Mouse (Mus musculus): Measurements from ENCODE around the gene Ldb2. TPM values are rescaled to one million over a fixed set of nuclear protein-coding genes. Genes with fewer than 3 reads are reported as not detected.
A peak's percentile ranks its signal among the peaks of the same experiment; 100 is the strongest.

The Ldb2 gene
- polyA plus RNA-seq, 1 experiment from 2014 or later = 15.9 TPM

DNA sequence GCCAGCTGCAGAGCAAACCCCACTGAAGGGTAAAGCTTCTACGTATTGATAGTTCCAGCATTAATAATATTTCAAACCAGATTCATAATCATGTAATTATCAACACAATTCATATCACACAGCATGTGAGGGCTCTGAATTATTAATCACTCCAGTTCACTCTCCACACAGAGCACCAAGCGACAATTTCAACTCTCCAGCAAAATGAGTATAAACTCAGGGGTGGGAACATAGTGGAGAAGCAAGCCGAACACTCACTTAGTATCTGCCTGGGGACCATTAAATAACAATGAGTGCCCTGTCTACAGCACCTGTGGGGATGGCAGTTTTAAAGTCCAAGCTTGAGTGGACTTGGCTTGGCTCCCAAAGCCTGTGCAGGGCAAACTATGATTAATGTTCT is 302.6 kb downstream of the Ldb2 start:
- H3K27me3 ChIP-seq = no peaks in the 10 kb centered on the region
- H3K9ac ChIP-seq = no peak overlapping the region
- WGBS = 82% methylated on average over 3 of the region's 3 CpGs
- H3K4me2 ChIP-seq = no peak overlapping the region
- no peaks in the 10 kb centered on the region for H3K36me3 ChIP-seq (replicated peaks)
- H3K4me1 ChIP-seq = no peaks in the 10 kb centered on the region
- H3K27ac ChIP-seq = no peak overlapping the region
- no peak overlapping the region for H3K4me3 ChIP-seq (replicated peaks)
- ATAC-seq (ENCODE audit: low FRiP score) = no peak
- no peaks in the 10 kb centered on the region for H3K9me3 ChIP-seq

DNA sequence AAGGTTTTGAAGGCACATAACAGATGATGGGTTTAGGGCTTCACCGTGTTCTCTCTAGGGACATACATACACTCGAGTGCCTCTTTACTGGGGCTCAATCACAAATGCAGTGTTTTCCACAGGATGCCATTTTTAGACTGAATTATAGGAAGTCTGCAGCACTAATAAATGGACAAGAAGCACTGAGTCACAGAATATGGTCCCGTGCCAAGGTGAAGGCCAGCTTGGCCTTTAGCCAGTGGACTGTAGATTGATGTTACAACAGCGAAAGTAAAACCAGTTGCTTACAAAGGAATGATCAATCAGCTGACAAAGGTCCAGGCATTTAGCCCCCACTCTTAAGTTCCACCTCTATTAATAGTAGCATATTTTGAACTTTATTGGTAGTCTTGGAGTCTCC is 304.4 kb downstream of the Ldb2 start:
- Histone ChIP-seq H3K27ac (no peak overlapping the region), H3K9me3 (no peaks in the 10 kb centered on the region), H3K9ac (no peak overlapping the region), H3K4me3 (replicated peaks) (no peak overlapping the region), H3K36me3 (replicated peaks) (no peaks in the 10 kb centered on the region), H3K4me2 (no peak overlapping the region), H3K4me1 (no peaks in the 10 kb centered on the region), H3K27me3 (no peaks in the 10 kb centered on the region)
- no peak for ATAC-seq (ENCODE audit: low FRiP score)
- WGBS = 92% methylated on average over 4 of the region's 4 CpGs

- Histone ChIP-seq H3K27ac (no peak overlapping the region), H3K36me3 (replicated peaks) (no peaks in the 10 kb centered on the region), H3K9ac (no peak overlapping the region), H3K27me3 (no peaks in the 10 kb centered on the region), H3K4me2 (no peak overlapping the region), H3K4me3 (replicated peaks) (no peak overlapping the region), H3K9me3 (no peaks in the 10 kb centered on the region), H3K4me1 (no peaks in the 10 kb centered on the region)
- WGBS = 78% methylated on average over 9 of the region's 9 CpGs
- ATAC-seq (ENCODE audit: low FRiP score) = no peak
Measured at GRCm38 (mm10) chr5:44494133-44494532, 305.3 kb downstream of the Ldb2 start.

DNA sequence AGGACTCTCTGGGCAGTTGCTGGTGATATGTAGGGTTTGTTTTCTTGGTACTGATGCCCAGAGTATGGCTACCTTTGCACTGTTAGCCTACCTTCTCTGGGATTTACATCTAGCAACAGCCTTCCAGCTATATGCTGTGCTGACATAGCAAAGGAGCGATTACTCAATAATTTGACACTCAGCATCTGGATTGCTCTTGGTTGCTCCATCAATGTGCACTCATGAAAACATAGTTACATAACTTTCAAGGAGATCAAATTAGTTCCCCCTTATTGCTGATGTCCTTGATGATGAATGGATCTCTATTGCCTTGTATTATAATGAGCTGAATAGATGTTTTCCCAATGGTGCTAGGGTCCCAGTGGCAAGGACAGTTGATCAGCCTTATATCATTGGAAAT is 308.0 kb downstream of the Ldb2 start:
- Histone ChIP-seq H3K4me2 (no peak overlapping the region), H3K36me3 (replicated peaks) (no peaks in the 10 kb centered on the region), H3K27me3 (no peaks in the 10 kb centered on the region), H3K4me1 (no peaks in the 10 kb centered on the region), H3K4me3 (replicated peaks) (no peak overlapping the region), H3K9ac (no peak overlapping the region), H3K27ac (no peak overlapping the region), H3K9me3 (no peaks in the 10 kb centered on the region)
- 94% methylated on average over 1 of the region's 1 CpGs for WGBS
- ATAC-seq (ENCODE audit: low FRiP score) = no peak

DNA sequence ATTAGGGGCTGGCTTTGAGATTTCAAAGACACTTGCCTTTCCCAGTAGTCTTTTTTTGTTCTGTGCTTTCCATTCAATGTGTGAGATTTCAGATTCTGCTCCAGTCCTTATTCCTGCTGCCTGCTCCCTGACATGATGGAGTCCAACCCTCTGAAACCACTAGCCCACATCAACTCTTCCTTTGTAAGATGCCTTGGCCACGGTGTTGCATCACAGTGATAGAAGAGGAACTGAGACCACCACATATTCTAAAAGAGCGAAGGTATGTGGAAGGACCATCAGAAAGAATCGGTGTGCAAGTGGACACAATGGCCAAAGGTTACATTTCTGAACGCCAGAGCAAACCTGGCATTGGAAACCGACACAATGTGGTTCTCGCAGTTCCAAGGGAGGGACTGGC is 309.0 kb downstream of the Ldb2 start:
- H3K27ac ChIP-seq = no peak overlapping the region
- H3K9me3 ChIP-seq = no peaks in the 10 kb centered on the region
- no peak overlapping the region for H3K4me3 ChIP-seq (replicated peaks)
- no peak overlapping the region for H3K9ac ChIP-seq
- no peaks in the 10 kb centered on the region for H3K27me3 ChIP-seq
- H3K36me3 ChIP-seq (replicated peaks) = no peaks in the 10 kb centered on the region
- WGBS = 90% methylated on average over 6 of the region's 6 CpGs
- ATAC-seq (ENCODE audit: low FRiP score) = no peak
- H3K4me2 ChIP-seq = no peak overlapping the region
- H3K4me1 ChIP-seq = no peaks in the 10 kb centered on the region

DNA sequence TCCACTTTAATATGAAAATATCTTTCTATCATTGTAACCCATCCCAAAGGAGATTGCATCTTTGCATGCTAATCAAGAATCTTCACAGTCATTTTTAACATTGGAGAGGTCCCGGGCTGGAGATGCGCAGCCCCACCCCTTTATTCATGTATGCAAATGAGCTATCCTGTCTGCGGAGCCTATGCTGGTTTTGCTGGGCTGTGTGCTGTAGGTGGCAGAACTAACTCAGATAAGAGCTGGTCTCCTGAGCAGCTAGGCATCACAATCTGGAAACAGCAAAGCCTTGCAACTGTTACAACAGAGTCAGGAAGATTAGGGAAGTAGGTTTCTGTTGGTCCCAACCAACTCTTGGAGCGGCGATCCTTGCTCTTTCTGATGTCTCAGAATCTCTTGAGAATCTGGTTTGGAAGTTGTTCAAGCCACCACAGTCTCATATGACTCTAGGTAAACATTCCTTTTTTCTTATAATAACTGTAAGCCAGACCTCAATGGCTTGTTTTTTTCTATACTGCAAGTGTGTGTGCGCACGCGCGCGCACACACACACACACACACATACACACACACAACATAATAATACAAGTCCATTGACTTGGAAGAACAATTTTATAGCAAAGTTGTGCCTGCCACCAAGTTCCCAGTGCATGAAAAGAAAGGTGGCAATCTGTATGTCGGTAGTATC is 315.9 kb downstream of the Ldb2 start:
- 0 out of 2 replicates have a peak, but pooled peaks cover 4% of the 10 kb centered on the region for H3K27me3 ChIP-seq
- WGBS = 69% methylated on average over 11 of the region's 11 CpGs
- H3K4me3 ChIP-seq (replicated peaks) = no peak overlapping the region

DNA sequence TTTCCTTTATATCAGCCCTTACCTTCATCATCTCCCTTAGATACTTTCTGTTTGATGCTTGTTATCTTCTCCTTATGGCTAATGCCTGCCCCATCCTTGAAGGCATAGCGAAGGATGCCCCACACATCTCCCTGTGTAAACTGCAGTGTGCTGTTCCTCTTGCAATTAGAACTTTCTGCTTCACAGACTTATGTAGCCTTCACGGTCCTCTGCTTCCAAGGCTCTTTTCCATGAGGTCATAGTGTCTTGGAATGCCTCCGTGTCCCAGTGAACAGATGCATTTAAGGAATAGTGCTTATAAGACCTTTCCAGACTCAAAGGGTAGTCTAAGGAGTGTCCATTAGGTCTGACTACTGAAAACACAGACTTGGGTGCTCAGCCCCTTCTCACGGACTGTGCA is 318.1 kb downstream of the Ldb2 start:
- no peak overlapping the region for H3K4me2 ChIP-seq
- 79% methylated on average over 4 of the region's 4 CpGs for WGBS
- H3K27ac ChIP-seq = no peak overlapping the region
- no peaks in the 10 kb centered on the region for H3K9me3 ChIP-seq
- ATAC-seq (ENCODE audit: low FRiP score) = no peak
- 0 out of 2 replicates have a peak, but pooled peaks cover 4% of the 10 kb centered on the region for H3K27me3 ChIP-seq
- no peak overlapping the region for H3K9ac ChIP-seq
- 0 out of 2 replicates have a peak, but pooled peaks cover 5% of the 10 kb centered on the region for H3K4me1 ChIP-seq
- H3K36me3 ChIP-seq (replicated peaks) = no peaks in the 10 kb centered on the region
- no peak overlapping the region for H3K4me3 ChIP-seq (replicated peaks)

More for the DNA sequence above, 315.9 kb downstream of the Ldb2 start:
- no peak overlapping the region for H3K4me2 ChIP-seq
- peak; percentile 88 for ATAC-seq (ENCODE audit: low FRiP score)
- H3K9ac ChIP-seq = no peak overlapping the region
- H3K4me1 ChIP-seq = 0 out of 2 replicates have a peak, but pooled peaks cover 5% of the 10 kb centered on the region
- H3K27ac ChIP-seq = no peak overlapping the region
- H3K36me3 ChIP-seq (replicated peaks) = no peaks in the 10 kb centered on the region
- no peaks in the 10 kb centered on the region for H3K9me3 ChIP-seq

- Histone ChIP-seq H3K4me3 (replicated peaks) (no peak overlapping the region), H3K9ac (no peak overlapping the region), H3K27ac (no peak overlapping the region), H3K27me3 (no peaks in the 10 kb centered on the region), H3K4me2 (no peak overlapping the region), H3K9me3 (no peaks in the 10 kb centered on the region), H3K4me1 (0 out of 2 replicates have a peak, but pooled peaks cover 5% of the 10 kb centered on the region), H3K36me3 (replicated peaks) (no peaks in the 10 kb centered on the region)
- 0 out of 2 replicates have a peak, but pooled peaks have one; percentile 30 for ATAC-seq (ENCODE audit: low FRiP score)
- 17% methylated on average over 4 of the region's 4 CpGs for WGBS
Measured at GRCm38 (mm10) chr5:44476356-44476755, 323.1 kb downstream of the Ldb2 start.

DNA sequence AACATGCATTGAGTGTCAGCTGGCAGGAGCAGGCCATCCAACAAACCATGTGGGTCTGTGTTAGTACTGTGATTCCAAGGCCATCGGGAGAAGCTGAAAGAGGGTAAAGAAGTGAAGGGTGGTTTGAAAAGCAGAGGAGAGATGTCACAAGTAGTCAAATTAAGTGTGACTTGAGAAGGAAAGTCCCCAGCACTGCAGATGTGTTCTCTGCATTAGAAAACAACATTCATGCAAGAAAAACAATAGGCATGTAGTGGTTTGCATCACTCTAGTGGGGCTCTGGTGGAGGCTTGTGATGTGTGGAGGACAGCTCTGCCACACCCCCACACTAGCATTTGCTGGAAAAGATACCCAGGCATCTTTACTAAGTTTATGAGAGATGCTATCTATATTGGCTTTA is 323.9 kb downstream of the Ldb2 start:
- H3K27ac ChIP-seq = no peak overlapping the region
- 0 out of 2 replicates have a peak, but pooled peaks cover 5% of the 10 kb centered on the region for H3K4me1 ChIP-seq
- no peak for ATAC-seq (ENCODE audit: low FRiP score)
- H3K36me3 ChIP-seq (replicated peaks) = no peaks in the 10 kb centered on the region
- H3K4me3 ChIP-seq (replicated peaks) = no peak overlapping the region
- no peak overlapping the region for H3K4me2 ChIP-seq
- no peak overlapping the region for H3K9ac ChIP-seq
- no peaks in the 10 kb centered on the region for H3K27me3 ChIP-seq
- no peaks in the 10 kb centered on the region for H3K9me3 ChIP-seq
- 91% methylated on average over 1 of the region's 1 CpGs for WGBS

- 0 out of 2 replicates have a peak overlapping the region, but pooled peaks have one; percentile 42 for H3K27ac ChIP-seq
- H3K4me1 ChIP-seq = 0 out of 2 replicates have a peak, but pooled peaks cover 5% of the 10 kb centered on the region
- no peaks in the 10 kb centered on the region for H3K36me3 ChIP-seq (replicated peaks)
- no peak overlapping the region for H3K4me3 ChIP-seq (replicated peaks)
- 65% methylated on average over 9 of the region's 10 CpGs for WGBS
- H3K4me2 ChIP-seq = no peak overlapping the region
- H3K27me3 ChIP-seq = 0 out of 2 replicates have a peak, but pooled peaks cover 4% of the 10 kb centered on the region
- no peaks in the 10 kb centered on the region for H3K9me3 ChIP-seq
- H3K9ac ChIP-seq = no peak overlapping the region
- ATAC-seq (ENCODE audit: low FRiP score) = peak; percentile 84; the same call in 1 of the 2 replicates
Measured at GRCm38 (mm10) chr5:44473857-44474762, 325.4 kb downstream of the Ldb2 start.

GRCm38 (mm10) chr5:44465238-44465637 is 334.2 kb downstream of the Ldb2 start:
- 77% methylated on average over 4 of the region's 4 CpGs for WGBS
- H3K9me3 ChIP-seq = no peaks in the 10 kb centered on the region

More at GRCm38 (mm10) chr5:44465238-44465637, 334.2 kb downstream of the Ldb2 start:
- no peak overlapping the region for H3K4me2 ChIP-seq
- H3K27me3 ChIP-seq = 0 out of 2 replicates have a peak, but pooled peaks cover 4% of the 10 kb centered on the region
- no peak for ATAC-seq (ENCODE audit: low FRiP score)
- H3K4me1 ChIP-seq = peaks cover 10% of the 10 kb centered on the region
- no peak overlapping the region for H3K27ac ChIP-seq
- H3K4me3 ChIP-seq (replicated peaks) = no peak overlapping the region
- H3K36me3 ChIP-seq (replicated peaks) = no peaks in the 10 kb centered on the region
- H3K9ac ChIP-seq = no peak overlapping the region
